Mouse (Mus musculus) cerebellum, adult 8-10 months (tissue): ENCODE measurements at regions not wholly inside any gene's neighbourhood (a gene's known extent, or its start where the extent isn't known, plus 50 kb on each side); places are given as distances from the start of the nearest gene placed in this dataset.
"Not testable (repeated sequence)": the region's sequence is repeated elsewhere in the genome, so short reads cannot be mapped to it uniquely, and the experiment has no call there.

ENCODE experiments used
- DNase-seq: peaks from one replicate; pipeline ENCODE4 v3.0.0; 2022

- DNase-seq = no peak
These were observed 52.8 kb upstream of the G2e3 start for GRCm38 (mm10) chr12:51294971-51295477.

DNA sequence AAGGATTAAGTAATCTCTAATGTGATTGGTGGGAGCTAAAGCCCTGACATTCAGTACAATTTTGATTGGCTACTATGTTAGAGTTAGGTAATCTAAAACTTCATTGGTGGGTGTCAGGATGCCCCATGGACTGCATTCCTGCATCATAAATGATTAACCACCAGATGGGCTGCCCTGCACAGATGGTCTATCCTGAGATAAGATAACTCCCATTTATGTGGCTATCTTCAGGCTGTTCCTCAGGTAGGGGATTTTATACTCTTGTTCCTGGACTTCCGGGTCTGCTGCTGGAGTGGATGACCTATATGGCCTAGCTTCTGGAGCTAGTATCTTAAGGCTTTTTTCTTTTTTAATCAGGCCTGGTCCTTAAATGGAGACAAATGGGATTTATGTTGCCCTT is 69.5 kb upstream of the G2e3 start:
- no peak for DNase-seq

GRCm38 (mm10) chr12:51275818-51276538 is 71.9 kb upstream of the G2e3 start:
- DNase-seq = peak; percentile 1

DNA sequence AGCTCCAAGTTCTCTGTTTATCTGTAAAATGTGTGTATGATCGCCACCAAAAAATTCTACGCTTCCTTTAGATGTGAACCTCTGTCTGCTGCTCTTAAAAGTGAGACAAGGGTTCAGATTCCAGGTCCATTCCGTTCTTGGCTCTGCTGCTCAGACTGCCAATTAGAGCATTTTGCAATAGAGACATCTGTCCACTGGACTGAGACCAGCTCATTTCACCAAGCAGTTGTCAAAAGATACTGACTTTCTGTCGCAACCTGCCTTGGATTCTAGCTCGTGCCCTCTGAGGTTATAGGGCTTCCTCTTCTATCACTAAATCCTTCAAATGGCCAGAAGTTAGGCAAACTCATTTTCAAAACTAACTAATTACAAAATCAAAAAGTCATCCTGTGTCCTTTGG is 74.4 kb upstream of the G2e3 start:
- DNase-seq = no peak

- DNase-seq = no peak
These were observed 105.0 kb upstream of the G2e3 start for GRCm38 (mm10) chr12:51242839-51243238.

DNA sequence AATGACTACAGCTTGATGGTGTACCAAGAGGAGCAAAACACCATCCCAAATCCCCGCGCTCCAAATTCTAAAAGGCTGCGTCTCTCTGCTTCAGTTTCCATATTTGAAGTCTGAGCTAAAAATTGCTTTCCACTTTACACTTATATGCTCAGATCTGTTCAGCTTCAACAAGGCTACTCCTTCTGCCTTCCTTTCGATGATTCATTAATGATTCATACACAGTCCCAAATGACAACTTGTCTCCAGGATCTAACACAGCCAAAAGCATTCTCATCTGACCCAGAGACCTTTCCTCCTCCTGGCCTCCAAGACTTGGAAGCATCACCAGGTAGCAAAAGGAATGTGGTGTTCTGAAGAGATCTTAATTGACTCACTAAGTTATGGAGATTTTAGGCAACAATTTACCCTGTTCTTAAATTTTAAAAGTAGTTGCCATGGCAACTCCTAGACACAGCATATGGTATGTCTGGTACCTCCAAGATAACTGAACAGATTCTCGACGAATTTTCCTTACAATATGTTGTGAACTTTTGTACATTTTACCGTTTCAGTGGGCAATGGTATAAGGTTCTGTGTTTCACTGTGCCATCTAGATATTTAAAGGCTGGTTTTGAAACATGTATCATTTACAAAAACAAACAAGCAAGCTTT is 106.6 kb upstream of the G2e3 start:
- DNase-seq = no peak

DNA sequence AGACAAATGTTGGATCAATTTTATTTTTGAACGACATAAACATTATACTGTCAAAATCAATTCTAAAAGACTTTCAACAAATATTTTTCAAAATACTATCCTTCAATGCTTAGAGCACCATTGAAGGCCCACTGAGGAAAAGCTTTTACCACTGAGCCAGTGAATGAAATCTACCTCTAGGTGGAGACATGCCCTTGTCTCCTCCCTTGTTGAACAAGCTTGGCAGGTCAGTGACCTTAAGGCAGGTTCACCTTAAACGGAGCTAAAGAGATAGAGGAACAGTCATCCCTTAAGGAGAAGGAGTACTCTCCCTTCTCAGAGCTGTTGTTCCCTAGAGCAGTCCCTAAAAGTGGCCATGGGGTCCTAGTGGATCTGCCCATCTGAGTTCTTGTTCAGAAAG is 136.2 kb upstream of the G2e3 start:
- no peak for DNase-seq

GRCm38 (mm10) chr12:51196289-51196688 is 151.6 kb upstream of the G2e3 start:
- no peak for DNase-seq

DNA sequence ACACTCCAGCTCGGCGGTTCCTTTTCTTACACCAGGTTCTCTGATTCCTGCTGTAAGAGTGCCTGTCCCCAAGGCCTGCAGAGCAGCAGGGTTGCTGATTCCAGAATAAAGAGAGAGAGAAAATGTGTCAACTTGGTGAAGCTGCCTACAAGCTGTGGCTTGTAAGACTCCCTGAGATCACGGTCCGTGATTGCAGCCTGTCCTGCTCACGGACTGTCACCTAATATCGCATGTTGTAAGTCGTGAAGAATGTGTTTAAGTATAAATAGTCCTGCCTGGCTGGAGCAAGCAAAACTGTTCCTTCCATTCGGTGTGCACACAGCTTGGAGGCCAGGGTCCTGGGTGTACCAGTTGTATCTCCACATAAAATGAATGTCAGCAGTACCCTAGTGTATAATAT is 152.7 kb upstream of the G2e3 start:
- DNase-seq = no peak

- no peak for DNase-seq
These were observed 157.1 kb upstream of the G2e3 start for GRCm38 (mm10) chr12:51190754-51191153.

- DNase-seq = no peak
These were observed 157.7 kb upstream of the G2e3 start for GRCm38 (mm10) chr12:51190186-51190585.

- DNase-seq = peak; percentile 10
These were observed 159.6 kb upstream of the G2e3 start for GRCm38 (mm10) chr12:51188229-51188628.

DNA sequence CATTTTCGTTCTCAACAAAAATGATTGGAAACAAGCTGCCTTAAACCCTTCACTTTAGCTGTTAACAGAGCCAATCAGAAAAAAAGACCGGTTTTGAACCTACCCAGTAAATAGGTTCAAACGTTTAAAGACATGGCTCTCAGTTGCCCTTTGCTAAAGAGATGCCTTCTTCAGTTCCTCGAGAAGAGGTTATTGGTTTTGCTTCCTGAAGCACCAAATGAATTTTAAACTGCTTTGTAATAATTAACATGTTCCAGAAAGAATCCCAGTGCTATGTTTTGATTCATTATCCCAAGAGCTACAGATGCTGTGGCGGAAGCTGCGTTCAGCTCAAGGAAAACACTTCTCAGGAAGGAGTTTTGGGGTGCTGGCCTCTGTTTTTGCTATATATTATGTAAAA is 160.1 kb upstream of the G2e3 start:
- DNase-seq = no peak

DNA sequence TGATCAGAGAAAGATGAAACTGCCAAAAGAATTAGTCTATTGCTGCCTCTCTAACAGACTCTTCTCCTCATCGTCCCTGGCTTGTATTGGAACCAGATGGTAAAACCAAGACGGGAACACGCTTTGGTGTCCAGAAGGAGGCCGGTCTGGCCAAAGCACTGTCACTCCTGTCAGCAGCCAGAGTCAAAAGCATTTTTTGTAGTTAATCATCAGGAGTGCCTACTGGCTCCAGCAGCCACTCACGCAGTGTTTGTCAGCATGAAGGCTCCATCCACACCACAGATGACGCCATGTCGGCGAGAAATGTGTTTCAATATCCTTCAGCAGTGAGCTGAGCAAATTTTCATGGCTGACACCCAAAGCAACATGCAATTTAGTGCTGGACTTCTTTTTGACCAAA is 162.1 kb upstream of the G2e3 start:
- DNase-seq = no peak

GRCm38 (mm10) chr12:51174906-51175756 is 172.7 kb upstream of the G2e3 start:
- DNase-seq = no peak

DNA sequence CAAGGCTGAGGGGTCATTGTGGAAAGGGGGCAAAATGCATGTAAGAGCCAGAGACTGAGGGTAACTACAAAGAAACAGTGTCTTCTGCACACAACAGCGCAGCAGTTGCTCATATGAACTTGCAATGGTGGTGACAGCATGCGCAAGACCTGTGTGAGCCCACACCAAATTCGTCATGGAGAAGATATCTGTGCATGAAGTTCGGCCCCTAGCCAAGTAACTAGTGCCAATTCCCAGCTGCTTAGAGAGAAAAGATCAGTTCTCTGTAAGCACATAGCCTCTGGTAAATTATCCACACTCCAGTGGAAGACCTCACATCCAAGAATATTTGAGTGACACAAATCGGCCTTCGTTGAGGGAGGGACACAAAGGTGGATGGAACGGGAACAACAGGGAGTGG is 182.7 kb upstream of the G2e3 start:
- no peak for DNase-seq

DNA sequence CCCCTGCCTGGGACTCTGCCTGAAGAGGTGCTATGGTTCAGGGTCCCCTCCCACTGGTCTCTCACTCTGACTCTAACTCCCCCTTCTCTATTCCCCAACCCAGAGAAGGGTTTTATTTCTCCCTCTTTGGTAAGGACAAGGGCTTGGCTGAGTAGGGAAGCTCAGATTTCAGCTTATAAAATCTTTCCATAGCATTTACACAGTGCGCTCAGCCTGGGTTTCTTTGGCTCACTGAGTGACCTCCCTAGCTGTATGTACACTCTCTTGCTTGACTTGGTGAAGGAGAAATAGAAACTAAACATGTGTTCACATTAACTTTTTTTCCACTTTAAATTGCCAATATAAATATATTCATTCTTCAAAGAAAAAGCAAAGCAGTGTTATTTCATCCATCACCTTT is 186.9 kb upstream of the G2e3 start:
- DNase-seq = no peak

- no peak for DNase-seq
These were observed 187.7 kb upstream of the G2e3 start for GRCm38 (mm10) chr12:51160122-51160521.

DNA sequence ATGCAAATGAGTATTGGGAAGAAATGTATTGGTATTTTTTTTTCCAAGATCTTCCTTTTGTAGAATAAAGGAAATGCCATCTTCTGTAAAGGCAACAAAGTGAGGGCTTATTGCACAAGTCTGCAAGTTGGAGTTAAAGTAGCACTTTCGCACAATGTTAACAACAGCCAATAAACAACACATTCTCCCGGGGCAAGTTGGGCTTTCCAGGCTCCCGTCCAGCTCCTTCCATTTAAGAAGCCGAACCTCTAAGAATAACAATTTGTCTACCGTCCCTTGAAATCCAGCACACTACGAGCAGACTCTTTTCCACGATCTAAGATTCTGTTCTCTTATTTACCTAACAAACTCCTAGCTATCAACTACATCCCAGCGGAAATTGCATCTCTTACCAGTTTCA is 199.9 kb upstream of the G2e3 start:
- DNase-seq = no peak

DNA sequence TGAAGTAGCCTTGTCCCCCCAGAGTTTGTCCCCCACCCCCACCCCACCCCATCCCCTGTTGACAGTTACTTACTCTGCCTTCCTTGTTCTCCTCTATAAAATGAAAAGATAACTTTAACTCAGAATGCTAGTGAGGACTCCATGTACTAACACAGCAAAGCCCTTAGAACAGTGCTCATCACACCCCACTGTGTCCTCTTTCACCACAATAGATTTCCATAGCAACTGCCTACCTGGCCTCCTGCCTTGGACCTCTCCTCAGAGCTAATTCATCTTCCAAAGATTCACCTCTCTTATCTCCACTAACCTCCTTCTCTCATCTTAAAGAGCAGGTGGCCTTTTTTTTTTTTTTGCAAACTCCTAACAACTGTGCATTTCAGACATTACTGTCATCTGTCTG is 204.0 kb upstream of the G2e3 start:
- DNase-seq = no peak

- DNase-seq = no peak
These were observed 204.7 kb upstream of the G2e3 start for GRCm38 (mm10) chr12:51143196-51143595.

GRCm38 (mm10) chr12:51133676-51134075 is 214.2 kb upstream of the G2e3 start:
- not testable (repeated sequence) for DNase-seq

DNA sequence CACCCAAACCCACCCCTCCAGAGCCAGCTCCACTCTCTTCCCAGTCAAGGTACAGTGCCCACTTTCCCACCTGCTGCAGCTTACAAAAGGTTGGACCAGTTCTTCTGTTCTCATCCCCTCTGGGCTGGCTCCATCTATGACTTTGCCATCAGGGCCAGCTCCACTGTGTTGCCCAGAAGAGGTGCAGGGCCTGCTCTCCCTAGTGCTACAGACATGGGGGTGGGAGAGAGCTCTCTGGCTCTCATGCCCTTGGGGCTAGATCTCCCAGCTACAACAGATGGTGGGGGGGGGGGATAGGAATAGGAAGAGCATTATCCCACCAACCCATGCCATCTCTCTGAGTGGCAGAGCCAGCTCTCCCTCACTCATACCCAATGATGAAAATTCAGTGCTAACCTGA is 219.6 kb upstream of the G2e3 start:
- no peak for DNase-seq

- no peak for DNase-seq
These were observed 229.1 kb upstream of the G2e3 start for GRCm38 (mm10) chr12:51118781-51119180.
